Mouse (Mus musculus) bone marrow, adult 2 months (tissue): ENCODE results near the gene Alkbh1.

Source experiments
- CTCF ChIP-seq: fragments of 200-500 bp; IDR thresholded peaks from 2 replicates; pipeline ENCODE4 v1.5.1; 2011; ENCODE audit warnings: low read length, control low read depth; ENCODE audit not compliant: control insufficient read depth, insufficient read depth
- POLR2A ChIP-seq: fragments of 200-500 bp; IDR thresholded peaks from 2 replicates; pipeline ENCODE4 v1.6.1; 2011; ENCODE audit warnings: low read depth, mild to moderate bottlenecking, control low read depth, low read length, borderline replicate concordance; ENCODE audit not compliant: control insufficient read depth

GRCm38 (mm10) chr12:87380586-87381379, 63.0 kb downstream of the Alkbh1 start:
- TF ChIP-seq CTCF (no peak), POLR2A (no peak)
